Mouse (Mus musculus): Measurements from ENCODE around the gene Hist1h2bn. TPM values are rescaled to one million over a fixed set of nuclear protein-coding genes. Genes with fewer than 3 reads are reported as not detected.
"Not testable (repeated sequence)": the region's sequence is repeated elsewhere in the genome, so short reads cannot be mapped to it uniquely, and the experiment has no call there.

Gene Hist1h2bn
- polyA plus RNA-seq (2011; ENCODE audit: insufficient read length, low read depth, missing spikeins), result 2.4 and 9.6 TPM in 2 replicates

- Histone ChIP-seq H3K27ac (ENCODE audit: insufficient read depth, low read length) (peak within 1 kb of the TSS; percentile 71), H3K4me3 (ENCODE audit: insufficient read depth, low read length) (peak within 1 kb of the TSS; percentile 55)
- H3K4me1 ChIP-seq (ENCODE audit: control insufficient read depth, insufficient read depth, low read length), result not testable (repeated sequence)
- TF ChIP-seq POLR2A (IDR thresholded peaks at IDR 0.05; ENCODE audit: low read depth, low read length), result peak; percentile 77; the same call in 1 of the 2 replicates
Measured at GRCm38 (mm10) chr13:21753524-21754285, at the start of gene Hist1h2bn, which contains the start of gene Hist1h2ak. Hist1h2bn (plus strand) TSS chr13:21754123. Hist1h2ak (minus strand) TSS chr13:21753827.

- H3K4me3 ChIP-seq (ENCODE audit: insufficient read depth, low read length), result no peak overlapping the region
- no peaks in the 10 kb centered on the region for H3K4me1 ChIP-seq (ENCODE audit: control insufficient read depth, insufficient read depth, low read length)
- H3K27ac ChIP-seq (ENCODE audit: insufficient read depth, low read length), result no peak overlapping the region
- TF ChIP-seq CTCF (IDR thresholded peaks at IDR 0.05; ENCODE audit: borderline replicate concordance, insufficient read depth, low read length), result no peak
- TF ChIP-seq POLR2A (IDR thresholded peaks at IDR 0.05; ENCODE audit: low read depth, low read length), result no peak
Measured at GRCm38 (mm10) chr13:21706669-21707068, 47.3 kb upstream of the Hist1h2bn start.

GRCm38 (mm10) chr13:21710031-21710711 lies 43.8 kb upstream of the Hist1h2bn start:
- Histone ChIP-seq H3K4me1 (ENCODE audit: control insufficient read depth, insufficient read depth, low read length) (peaks cover 2% of the 10 kb centered on the region; the same call in 1 of the 2 replicates), H3K4me3 (ENCODE audit: insufficient read depth, low read length) (peak overlapping the region; percentile 96), H3K27ac (ENCODE audit: insufficient read depth, low read length) (peak overlapping the region; percentile 46; the same call in 1 of the 2 replicates)
- TF ChIP-seq POLR2A (IDR thresholded peaks at IDR 0.05; ENCODE audit: low read depth, low read length) (peak; percentile 66), CTCF (IDR thresholded peaks at IDR 0.05; ENCODE audit: borderline replicate concordance, insufficient read depth, low read length) (peak; percentile 55; the same call in 1 of the 2 replicates)

- TF ChIP-seq CTCF (IDR thresholded peaks at IDR 0.05; ENCODE audit: borderline replicate concordance, insufficient read depth, low read length) (no peak), POLR2A (IDR thresholded peaks at IDR 0.05; ENCODE audit: low read depth, low read length) (0 out of 2 replicates have a peak, but pooled peaks have one; percentile 17)
- Histone ChIP-seq H3K27ac (ENCODE audit: insufficient read depth, low read length) (no peak overlapping the region), H3K4me3 (ENCODE audit: insufficient read depth, low read length) (peak overlapping the region; percentile 99), H3K4me1 (ENCODE audit: control insufficient read depth, insufficient read depth, low read length) (peaks cover 6% of the 10 kb centered on the region; the same call in 1 of the 2 replicates)
Measured at GRCm38 (mm10) chr13:21710821-21711525, 43.0 kb upstream of the Hist1h2bn start.

DNA sequence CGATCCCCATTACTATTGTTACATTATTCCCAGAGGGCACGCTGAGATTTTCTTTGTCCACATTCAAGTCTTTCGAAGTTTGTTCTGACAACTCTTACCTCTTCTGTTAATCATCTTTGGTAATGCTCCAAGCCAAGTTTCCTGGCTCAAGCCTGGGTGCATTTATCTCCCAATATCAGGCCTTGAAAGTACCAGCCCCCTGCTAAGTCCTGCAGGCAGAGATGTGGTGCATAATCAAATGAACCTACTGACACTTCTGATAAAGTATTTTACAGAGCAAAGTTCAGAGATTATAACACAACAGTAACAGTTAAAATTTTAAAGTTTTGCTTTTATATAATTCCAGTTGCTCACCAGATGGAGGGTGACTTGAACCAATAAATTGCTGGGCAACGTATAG lies 42.2 kb upstream of the Hist1h2bn start:
- H3K4me3 ChIP-seq (ENCODE audit: insufficient read depth, low read length), result peak overlapping the region; percentile 99; the same call in 1 of the 2 replicates
- TF ChIP-seq POLR2A (IDR thresholded peaks at IDR 0.05; ENCODE audit: low read depth, low read length), result no peak
- TF ChIP-seq CTCF (IDR thresholded peaks at IDR 0.05; ENCODE audit: borderline replicate concordance, insufficient read depth, low read length), result no peak
- H3K4me1 ChIP-seq (ENCODE audit: control insufficient read depth, insufficient read depth, low read length), result peaks cover 6% of the 10 kb centered on the region; the same call in 1 of the 2 replicates
- no peak overlapping the region for H3K27ac ChIP-seq (ENCODE audit: insufficient read depth, low read length)

DNA sequence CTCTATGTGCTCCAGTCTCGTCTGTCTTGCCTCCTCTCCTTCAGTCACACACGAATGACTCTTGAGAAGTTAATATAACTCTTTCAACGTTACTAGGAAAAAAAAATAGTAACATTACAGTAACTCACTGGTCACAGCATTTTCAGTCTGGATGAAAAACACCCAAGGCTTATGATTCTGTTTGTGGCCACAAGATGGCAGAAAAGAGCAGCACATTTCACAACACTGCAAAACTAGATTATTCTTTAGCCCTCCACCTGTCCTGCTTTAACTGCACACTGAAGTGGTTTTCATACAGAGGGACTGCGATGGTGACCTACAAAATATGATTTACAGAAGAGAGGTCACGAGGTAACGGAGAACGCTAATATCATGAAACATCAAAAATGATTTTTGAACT lies 39.2 kb upstream of the Hist1h2bn start:
- peak overlapping the region; percentile 52 for H3K4me3 ChIP-seq (ENCODE audit: insufficient read depth, low read length)
- TF ChIP-seq POLR2A (IDR thresholded peaks at IDR 0.05; ENCODE audit: low read depth, low read length), result no peak
- TF ChIP-seq CTCF (IDR thresholded peaks at IDR 0.05; ENCODE audit: borderline replicate concordance, insufficient read depth, low read length), result no peak
- peaks cover 13% of the 10 kb centered on the region; the same call in 1 of the 2 replicates for H3K4me1 ChIP-seq (ENCODE audit: control insufficient read depth, insufficient read depth, low read length)
- no peak overlapping the region for H3K27ac ChIP-seq (ENCODE audit: insufficient read depth, low read length)

GRCm38 (mm10) chr13:21715131-21715863 lies 38.6 kb upstream of the Hist1h2bn start:
- Histone ChIP-seq H3K4me1 (ENCODE audit: control insufficient read depth, insufficient read depth, low read length) (peaks cover 13% of the 10 kb centered on the region; the same call in 1 of the 2 replicates), H3K27ac (ENCODE audit: insufficient read depth, low read length) (peak overlapping the region; percentile 82), H3K4me3 (ENCODE audit: insufficient read depth, low read length) (peak overlapping the region; percentile 52)
- TF ChIP-seq POLR2A (IDR thresholded peaks at IDR 0.05; ENCODE audit: low read depth, low read length) (peak; percentile 64), CTCF (IDR thresholded peaks at IDR 0.05; ENCODE audit: borderline replicate concordance, insufficient read depth, low read length) (no peak)

- peak; percentile 83 for TF ChIP-seq POLR2A (IDR thresholded peaks at IDR 0.05; ENCODE audit: low read depth, low read length)
- H3K4me1 ChIP-seq (ENCODE audit: control insufficient read depth, insufficient read depth, low read length), result peaks cover 13% of the 10 kb centered on the region; the same call in 1 of the 2 replicates
- peak within 1 kb of the TSS; percentile 82 for H3K27ac ChIP-seq (ENCODE audit: insufficient read depth, low read length)
- H3K4me3 ChIP-seq (ENCODE audit: insufficient read depth, low read length), result peak within 1 kb of the TSS; percentile 52
Measured at GRCm38 (mm10) chr13:21715864-21716539, 37.9 kb upstream of the Hist1h2bn start, which contains the start of the genes Hist1h2bl and Hist1h2ai. Hist1h2bl (minus strand) TSS chr13:21716143. Hist1h2ai (plus strand) TSS chr13:21716422.

Data from embryonic fibroblast, embryonic 13.5 days (primary cell).